Mouse (Mus musculus) CH12.LX (cell line): ENCODE data around the gene Pipox.

Source experiments
- CHD2 ChIP-seq: IDR thresholded peaks from 2 replicates; pipeline ENCODE4 v1.6.1; 2011; ENCODE audit warnings: low read length, improper control_type of control experiment
- CTCF ChIP-seq, 2 experiments: IDR thresholded peaks in 1 of 2; conservative IDR thresholded peaks in 1 of 2; 2 replicates each; pipeline ENCODE4 v1.5.1; 2011 to 2012; ENCODE audit warnings: low read depth in 2 of 2, low read length in 2 of 2, improper control_type of control experiment in 1 of 2, inconsistent platforms in 1 of 2, mild to moderate bottlenecking in 1 of 2, moderate library complexity in 1 of 2
- ELF1 ChIP-seq: IDR thresholded peaks from 2 replicates; pipeline ENCODE4 v1.6.1; 2014; ENCODE audit warnings: low read depth, mild to moderate bottlenecking, inconsistent platforms, low read length, improper control_type of control experiment
- EP300 ChIP-seq: IDR thresholded peaks from 2 replicates; pipeline ENCODE4 v1.6.1; 2011; ENCODE audit warnings: low read length, improper control_type of control experiment
- IRF4 ChIP-seq: IDR thresholded peaks from 2 replicates; pipeline ENCODE4 v1.6.1; 2014; ENCODE audit warnings: low read depth, mild to moderate bottlenecking, inconsistent platforms, low read length, improper control_type of control experiment
- MYC ChIP-seq: IDR thresholded peaks from 2 replicates; pipeline ENCODE4 v1.6.1; 2011; ENCODE audit warnings: low read depth, mild to moderate bottlenecking, improper control_type of control experiment, low read length
- PAX5 ChIP-seq: IDR thresholded peaks from 2 replicates; pipeline ENCODE4 v1.6.1; 2012; ENCODE audit warnings: low read length, inconsistent platforms, mixed read lengths
- POLR2A ChIP-seq: IDR thresholded peaks from 2 replicates; pipeline ENCODE4 v1.6.1; 2011; ENCODE audit warnings: low read depth, mild to moderate bottlenecking, improper control_type of control experiment, low read length
- SIN3A ChIP-seq: IDR thresholded peaks from 2 replicates; pipeline ENCODE4 v1.6.1; 2012; ENCODE audit warnings: low read length, improper control_type of control experiment, inconsistent platforms
- ZC3H11A ChIP-seq: IDR thresholded peaks from 2 replicates; pipeline ENCODE4 v1.6.1; 2012; ENCODE audit warnings: low read depth, mild to moderate bottlenecking, inconsistent platforms, low read length, improper control_type of control experiment
- ZKSCAN1 ChIP-seq: IDR thresholded peaks from 2 replicates; pipeline ENCODE4 v1.6.1; 2012; ENCODE audit warnings: low read depth, inconsistent platforms, low read length, improper control_type of control experiment, borderline replicate concordance
- ZMIZ1 ChIP-seq: IDR thresholded peaks from 2 replicates; pipeline ENCODE4 v1.6.1; 2012; ENCODE audit warnings: low read depth, mild to moderate bottlenecking, inconsistent platforms, low read length, improper control_type of control experiment
- ZNF384 ChIP-seq: IDR thresholded peaks from 2 replicates; pipeline ENCODE4 v1.6.1; 2012; ENCODE audit warnings: low read depth, low read length, improper control_type of control experiment, inconsistent platforms

DNA sequence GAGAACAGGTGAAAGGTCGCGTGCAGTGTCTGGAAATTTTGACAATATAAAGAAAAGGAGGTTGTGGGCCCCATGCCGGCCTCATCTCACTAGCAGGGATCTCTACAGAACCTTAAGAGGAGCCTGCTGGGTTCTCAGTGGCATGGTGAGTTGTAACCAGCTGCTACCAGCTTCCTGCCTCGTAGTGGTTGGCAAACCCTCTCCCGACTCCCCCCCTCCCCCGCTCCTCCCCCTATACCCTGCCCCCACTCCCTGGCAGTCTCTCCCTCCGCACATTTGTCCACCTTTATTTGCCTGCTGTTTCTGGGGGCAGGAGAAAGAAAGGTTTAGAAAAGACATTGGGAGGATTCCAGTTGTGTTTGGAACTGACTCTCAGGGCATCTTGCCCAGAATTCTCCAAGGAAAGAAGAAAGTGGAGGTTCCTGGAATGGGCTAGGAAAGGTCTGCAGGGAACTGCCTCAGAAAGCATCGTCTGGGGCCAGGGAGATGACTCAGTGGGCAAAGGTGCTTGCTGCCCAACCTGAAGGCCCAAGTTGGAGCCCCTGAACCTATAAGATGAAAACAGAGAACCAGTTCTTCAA, 8.0 kb upstream of the Pipox start:
- no peak for TF ChIP-seq MYC
- TF ChIP-seq CHD2 = no peak
- no peak for TF ChIP-seq SIN3A
- no peak for TF ChIP-seq ELF1
- no peak for TF ChIP-seq POLR2A
- TF ChIP-seq CTCF (conservative IDR thresholded peaks at IDR 0.05 in 1 of 2, IDR thresholded peaks at IDR 0.05 in 1 of 2; ENCODE audit: low read depth in 2 of 2, low read length in 2 of 2) = no peak
- no peak for TF ChIP-seq ZKSCAN1
- TF ChIP-seq EP300 = no peak
- no peak for TF ChIP-seq IRF4
- no peak for TF ChIP-seq ZNF384
- TF ChIP-seq ZC3H11A = no peak
- no peak for TF ChIP-seq PAX5
- no peak for TF ChIP-seq ZMIZ1
